Mouse (Mus musculus): Measurements from ENCODE around the gene 1110051M20Rik. TPM values are rescaled to one million over a fixed set of nuclear protein-coding genes. Genes with fewer than 3 reads are reported as not detected.

1110051M20Rik gene
- polyA plus RNA-seq, 1 experiment from 2014 or later = 50.1 TPM

DNA sequence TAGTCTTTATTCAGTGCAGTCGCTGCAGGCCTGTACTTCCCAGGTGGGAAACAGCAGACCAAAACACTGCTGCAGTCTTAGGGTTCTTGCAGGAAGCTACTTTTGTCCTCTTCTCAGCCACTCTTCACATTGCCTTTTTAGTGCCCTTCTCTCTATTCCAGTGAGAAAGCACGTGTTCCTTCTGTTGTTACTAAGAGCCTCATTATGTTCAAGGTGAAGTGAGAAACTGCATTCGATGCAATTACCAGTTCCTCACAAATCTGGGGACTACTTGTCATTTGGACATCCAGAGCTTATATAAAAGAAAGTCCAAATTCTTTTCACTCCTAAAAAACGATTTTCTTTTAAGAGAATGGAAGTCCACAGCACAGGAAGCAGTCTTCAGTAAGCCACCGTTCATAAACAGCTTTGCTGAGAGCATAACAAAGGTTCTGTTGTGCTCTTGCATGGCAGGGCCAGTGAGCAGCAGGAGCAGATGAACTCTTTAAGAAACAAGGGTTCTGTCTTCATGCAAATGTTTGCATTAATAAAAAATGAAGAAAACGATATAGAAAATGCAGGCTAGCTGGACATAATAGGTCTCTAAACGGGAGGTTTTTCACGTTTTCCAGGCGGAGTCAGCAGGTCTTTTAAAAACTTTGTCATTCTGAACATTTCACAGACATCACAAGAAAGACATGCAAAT lies 14.4 kb downstream of the 1110051M20Rik start:
- no peak for DNase-seq (ENCODE audit: low spot score)
- H3K27ac ChIP-seq = 0 out of 2 replicates have a peak overlapping the region, but pooled peaks have one; percentile 30
- WGBS = 45% methylated on average over 9 of the region's 9 CpGs
- peaks cover 23% of the 10 kb centered on the region for H3K4me1 ChIP-seq
- no peaks in the 10 kb centered on the region for H3K9me3 ChIP-seq
- no peak overlapping the region for H3K4me3 ChIP-seq
- H3K27me3 ChIP-seq (ENCODE audit: insufficient read depth, poor library complexity, severe bottlenecking) = no peaks in the 10 kb centered on the region
- H3K36me3 ChIP-seq = no peaks in the 10 kb centered on the region

DNA sequence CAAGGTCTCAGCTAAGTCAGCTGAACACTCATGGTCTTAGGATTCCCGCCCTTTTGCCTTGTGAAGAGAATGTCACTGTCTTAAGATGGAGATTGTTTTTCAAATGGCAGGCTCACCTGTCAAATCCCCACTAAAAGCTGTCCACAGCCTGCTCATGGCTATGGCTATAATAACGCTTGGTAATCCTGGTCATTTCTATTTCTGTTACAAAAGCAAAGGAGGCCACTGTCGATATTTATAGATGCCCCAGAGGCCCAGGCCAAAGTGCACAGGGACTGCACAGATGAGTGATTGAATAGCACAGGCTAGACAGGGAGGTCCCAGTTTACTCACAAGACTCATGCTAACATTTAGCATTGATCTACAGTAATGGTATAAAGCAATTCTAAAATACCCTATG lies 15.4 kb downstream of the 1110051M20Rik start:
- 49% methylated on average over 3 of the region's 3 CpGs for WGBS
- Histone ChIP-seq H3K36me3 (no peaks in the 10 kb centered on the region), H3K4me3 (no peak overlapping the region), H3K9me3 (no peaks in the 10 kb centered on the region), H3K27ac (0 out of 2 replicates have a peak overlapping the region, but pooled peaks have one; percentile 26), H3K27me3 (ENCODE audit: insufficient read depth, poor library complexity, severe bottlenecking) (no peaks in the 10 kb centered on the region), H3K4me1 (peaks cover 23% of the 10 kb centered on the region)
- DNase-seq (ENCODE audit: low spot score) = no peak

DNA sequence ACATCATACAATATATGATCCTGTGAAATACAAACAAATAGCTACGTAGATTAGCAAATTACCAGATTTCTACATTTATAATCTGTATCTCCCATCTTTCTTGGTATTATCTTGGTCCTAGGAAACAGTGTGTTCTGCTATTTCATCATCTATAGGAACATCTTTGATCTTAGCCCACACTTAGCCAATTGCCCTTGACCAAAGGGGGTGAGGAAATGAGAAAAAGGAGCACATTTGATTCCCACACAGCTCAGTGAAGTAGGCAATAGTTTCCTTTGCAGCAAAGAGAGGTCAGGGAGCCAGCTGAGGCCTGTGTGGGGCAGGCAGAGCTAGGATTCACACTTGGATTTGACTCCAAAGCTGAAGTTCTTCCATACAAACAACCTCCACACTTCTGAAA lies 18.2 kb downstream of the 1110051M20Rik start:
- Histone ChIP-seq H3K4me3 (no peak overlapping the region), H3K4me1 (peaks cover 23% of the 10 kb centered on the region), H3K27me3 (ENCODE audit: insufficient read depth, poor library complexity, severe bottlenecking) (no peaks in the 10 kb centered on the region), H3K9me3 (no peaks in the 10 kb centered on the region), H3K27ac (no peak overlapping the region), H3K36me3 (peaks cover 5% of the 10 kb centered on the region)
- 85% methylated on average over 1 of the region's 1 CpGs for WGBS
- DNase-seq (ENCODE audit: low spot score) = no peak

DNA sequence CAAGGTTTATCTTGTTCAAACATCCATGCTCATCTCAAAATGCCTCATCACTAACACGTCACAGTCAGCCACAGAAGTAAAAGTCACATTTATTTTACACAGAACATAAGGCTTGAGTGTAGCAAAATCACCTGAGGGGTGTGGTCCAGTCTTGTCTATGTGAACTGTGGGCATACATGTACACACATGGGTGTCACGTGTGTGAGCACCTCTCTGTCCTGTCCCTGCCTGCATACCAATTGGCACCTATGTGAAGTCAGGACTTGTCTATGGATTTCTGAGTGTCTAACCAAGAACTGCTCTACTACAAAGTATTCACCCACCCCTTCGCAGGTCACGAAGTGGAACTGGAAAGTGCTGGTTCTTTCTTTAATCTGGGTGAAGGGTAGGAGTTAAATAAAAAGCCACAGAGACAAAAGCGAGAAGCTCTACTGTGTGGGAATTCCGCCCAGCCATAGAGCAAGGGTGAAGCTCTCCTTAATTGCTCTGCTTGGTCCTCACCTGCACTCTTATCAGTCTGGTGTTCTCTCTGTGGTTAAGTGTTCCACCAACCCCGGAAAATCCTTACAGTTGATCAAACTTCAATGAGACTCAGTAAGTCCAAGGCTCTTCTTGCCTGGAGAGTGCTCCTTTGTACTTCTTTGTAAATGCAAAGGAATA lies 20.3 kb downstream of the 1110051M20Rik start:
- H3K9me3 ChIP-seq = no peaks in the 10 kb centered on the region
- H3K4me3 ChIP-seq = no peak overlapping the region
- peaks cover 7% of the 10 kb centered on the region for H3K36me3 ChIP-seq
- WGBS = 82% methylated on average over 7 of the region's 7 CpGs
- DNase-seq (ENCODE audit: low spot score) = no peak
- no peaks in the 10 kb centered on the region for H3K27me3 ChIP-seq (ENCODE audit: insufficient read depth, poor library complexity, severe bottlenecking)
- no peak overlapping the region for H3K27ac ChIP-seq
- peaks cover 6% of the 10 kb centered on the region for H3K4me1 ChIP-seq

DNA sequence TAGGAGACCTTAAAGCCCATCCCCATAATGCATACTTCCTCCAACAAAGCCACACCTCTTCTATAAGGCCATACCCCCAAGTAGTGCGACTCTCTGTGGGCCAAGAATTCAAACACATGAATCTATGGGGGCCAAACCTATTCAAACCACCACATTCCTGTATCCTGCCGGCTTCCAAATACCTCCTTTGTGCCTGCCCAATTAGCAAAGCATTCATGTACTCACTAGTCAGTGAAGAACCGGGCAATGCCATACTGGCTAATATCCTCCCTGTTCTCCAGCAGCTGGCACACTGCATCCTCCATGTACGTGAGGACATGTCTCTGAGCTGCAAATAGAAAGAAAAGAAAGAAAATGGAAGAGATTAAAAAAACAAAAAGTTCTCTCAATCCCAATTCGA lies 22.9 kb downstream of the 1110051M20Rik start:
- Histone ChIP-seq H3K9me3 (no peaks in the 10 kb centered on the region), H3K4me1 (peaks cover 7% of the 10 kb centered on the region), H3K4me3 (no peak overlapping the region), H3K36me3 (peaks cover 7% of the 10 kb centered on the region), H3K27me3 (ENCODE audit: insufficient read depth, poor library complexity, severe bottlenecking) (no peaks in the 10 kb centered on the region), H3K27ac (no peak overlapping the region)
- 91% methylated on average over 5 of the region's 5 CpGs for WGBS
- DNase-seq (ENCODE audit: low spot score) = no peak

DNA sequence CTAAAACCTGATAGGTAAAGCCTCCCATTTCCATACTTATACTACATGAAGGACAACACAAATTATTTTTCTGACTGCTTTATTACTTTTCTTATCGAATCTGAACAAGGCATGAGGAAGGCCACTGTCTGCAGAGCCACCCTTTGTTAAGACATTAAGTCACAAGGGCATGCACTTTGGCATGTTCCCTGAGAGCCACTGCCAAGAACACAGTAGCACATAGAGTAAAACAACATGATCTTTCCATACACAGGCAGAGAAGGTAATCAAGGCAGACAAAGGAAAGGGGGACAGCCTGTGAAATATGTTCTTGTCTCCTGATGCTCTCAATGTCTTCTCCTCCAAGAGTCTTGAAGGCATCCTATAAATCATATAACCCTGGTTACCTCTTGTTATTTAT lies 30.7 kb downstream of the 1110051M20Rik start:
- H3K4me3 ChIP-seq = no peak overlapping the region

DNA sequence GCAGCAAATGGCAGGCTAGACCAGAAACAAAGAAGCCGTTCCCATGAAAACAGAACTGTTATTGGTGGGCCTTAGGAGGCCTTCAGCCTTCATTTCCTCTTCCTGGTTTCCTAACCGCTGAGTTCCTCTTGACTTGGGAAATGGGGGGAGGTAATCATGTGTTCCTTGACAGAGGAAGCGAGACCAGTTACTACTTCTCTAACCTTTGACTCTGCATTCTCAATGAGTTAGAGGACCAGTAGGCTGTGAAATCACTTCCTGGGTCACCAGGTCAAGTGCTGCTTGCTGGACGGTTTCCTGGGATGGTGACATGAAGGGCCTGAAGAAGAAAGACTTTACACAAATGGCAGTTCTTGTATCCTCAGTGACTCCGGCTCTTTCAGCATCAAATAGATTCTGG lies 32.1 kb downstream of the 1110051M20Rik start:
- H3K36me3 ChIP-seq = no peaks in the 10 kb centered on the region
- 58% methylated on average over 5 of the region's 5 CpGs for WGBS
- H3K27ac ChIP-seq = peak overlapping the region; percentile 52

More for the DNA sequence above, 30.7 kb downstream of the 1110051M20Rik start:
- Histone ChIP-seq H3K27me3 (ENCODE audit: insufficient read depth, poor library complexity, severe bottlenecking) (no peaks in the 10 kb centered on the region), H3K4me1 (peaks cover 24% of the 10 kb centered on the region), H3K36me3 (no peaks in the 10 kb centered on the region), H3K27ac (no peak overlapping the region), H3K9me3 (no peaks in the 10 kb centered on the region)
- WGBS = 84% methylated on average over 1 of the region's 1 CpGs
- no peak for DNase-seq (ENCODE audit: low spot score)

DNA sequence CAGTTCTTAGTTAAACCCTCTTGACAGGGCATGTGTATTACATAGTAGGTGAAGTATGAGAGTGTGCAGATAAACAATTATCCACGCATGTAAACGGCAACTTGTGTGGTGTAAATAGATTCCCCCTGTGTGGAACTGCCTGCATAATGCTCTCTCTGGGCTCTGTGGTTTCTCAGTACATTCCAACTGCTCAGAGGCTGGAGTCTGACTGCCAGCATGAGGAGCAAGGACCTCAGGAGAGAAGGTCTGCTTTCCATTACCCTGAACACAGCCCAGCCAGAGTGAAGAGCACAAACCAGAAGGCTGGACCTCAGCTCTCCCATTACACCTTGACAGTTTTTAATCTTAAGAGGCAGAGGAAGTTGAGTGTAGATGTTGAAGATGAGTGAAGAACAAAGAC lies 33.0 kb downstream of the 1110051M20Rik start:
- 51% methylated on average over 2 of the region's 2 CpGs for WGBS
- no peak for DNase-seq (ENCODE audit: low spot score)
- no peaks in the 10 kb centered on the region for H3K36me3 ChIP-seq

More for the DNA sequence above, 32.1 kb downstream of the 1110051M20Rik start:
- H3K4me1 ChIP-seq = peaks cover 24% of the 10 kb centered on the region
- no peaks in the 10 kb centered on the region for H3K27me3 ChIP-seq (ENCODE audit: insufficient read depth, poor library complexity, severe bottlenecking)
- no peaks in the 10 kb centered on the region for H3K9me3 ChIP-seq
- no peak overlapping the region for H3K4me3 ChIP-seq
- DNase-seq (ENCODE audit: low spot score) = no peak

DNA sequence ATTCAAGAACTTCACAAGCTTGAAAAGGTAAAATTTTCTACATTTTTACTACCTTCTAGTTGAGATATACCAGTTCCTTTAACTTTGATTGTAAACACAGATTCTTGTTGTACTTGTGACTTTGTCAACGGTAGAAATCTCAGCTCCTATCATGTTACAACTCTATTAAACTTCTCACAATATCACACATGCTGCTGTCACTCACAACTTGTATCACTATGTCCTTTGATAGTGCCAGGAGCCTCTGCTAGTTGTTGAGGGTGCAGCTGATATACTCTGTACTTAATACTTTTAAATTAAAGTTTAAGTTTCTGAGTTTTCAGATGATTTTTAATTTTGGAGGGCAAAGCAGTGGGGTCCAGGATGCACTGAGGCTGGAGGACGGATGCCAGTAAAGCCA lies 36.5 kb downstream of the 1110051M20Rik start:
- Histone ChIP-seq H3K27ac (no peak overlapping the region), H3K9me3 (no peaks in the 10 kb centered on the region), H3K4me3 (no peak overlapping the region), H3K27me3 (ENCODE audit: insufficient read depth, poor library complexity, severe bottlenecking) (no peaks in the 10 kb centered on the region), H3K36me3 (no peaks in the 10 kb centered on the region), H3K4me1 (peaks cover 18% of the 10 kb centered on the region)
- no peak for DNase-seq (ENCODE audit: low spot score)
- 79% methylated on average over 2 of the region's 2 CpGs for whole genome bisulfite sequencing

More for the DNA sequence above, 33.0 kb downstream of the 1110051M20Rik start:
- peak overlapping the region; percentile 52; the same call in 1 of the 2 replicates for H3K27ac ChIP-seq
- no peaks in the 10 kb centered on the region for H3K9me3 ChIP-seq
- H3K27me3 ChIP-seq (ENCODE audit: insufficient read depth, poor library complexity, severe bottlenecking) = no peaks in the 10 kb centered on the region
- H3K4me3 ChIP-seq = no peak overlapping the region
- peaks cover 19% of the 10 kb centered on the region for H3K4me1 ChIP-seq

DNA sequence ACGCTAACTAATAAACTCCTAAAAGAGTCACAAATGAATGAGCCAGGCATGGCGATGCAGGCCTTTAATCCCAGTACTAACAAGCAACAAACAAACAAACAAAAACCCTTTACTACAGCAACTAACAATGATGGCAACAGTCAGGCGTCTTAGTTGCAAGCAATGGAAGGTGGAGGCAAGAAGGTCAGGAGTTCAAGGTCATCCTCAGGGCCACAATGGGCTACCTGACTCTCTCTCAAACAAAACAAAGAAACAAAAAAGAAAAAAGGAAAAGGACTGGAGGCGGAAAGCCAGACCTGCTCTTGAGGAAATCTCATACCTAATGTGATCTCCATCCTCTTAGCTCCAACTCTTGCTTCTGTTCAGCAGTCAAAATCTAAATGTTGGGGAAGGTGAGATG lies 39.4 kb downstream of the 1110051M20Rik start:
- Histone ChIP-seq H3K27me3 (ENCODE audit: insufficient read depth, poor library complexity, severe bottlenecking) (no peaks in the 10 kb centered on the region), H3K4me3 (no peak overlapping the region), H3K4me1 (no peaks in the 10 kb centered on the region), H3K9me3 (no peaks in the 10 kb centered on the region), H3K36me3 (no peaks in the 10 kb centered on the region), H3K27ac (no peak overlapping the region)
- 88% methylated on average over 4 of the region's 4 CpGs for WGBS
- DNase-seq (ENCODE audit: low spot score) = no peak

DNA sequence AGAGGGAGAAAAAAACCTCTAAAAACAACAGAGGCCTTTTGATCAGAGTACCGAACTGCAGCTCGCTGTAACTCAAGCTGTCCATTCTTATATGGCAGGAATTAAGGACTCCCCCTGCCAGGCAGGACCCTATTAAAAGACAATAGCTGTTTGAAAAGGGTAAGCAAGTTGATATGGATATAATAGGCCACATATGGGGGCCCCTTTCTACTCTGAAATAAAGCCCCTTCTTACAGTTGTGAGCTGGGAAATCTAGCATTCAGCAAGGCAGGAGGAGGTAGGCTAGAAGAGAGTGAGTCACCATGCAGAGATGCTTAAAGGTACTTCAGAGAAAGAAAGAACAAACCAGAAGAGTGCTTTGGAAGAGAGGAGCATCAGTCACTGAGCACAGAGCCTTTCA lies 44.8 kb downstream of the 1110051M20Rik start:
- Histone ChIP-seq H3K27ac (no peak overlapping the region), H3K27me3 (ENCODE audit: insufficient read depth, poor library complexity, severe bottlenecking) (no peaks in the 10 kb centered on the region), H3K4me3 (no peak overlapping the region), H3K9me3 (no peaks in the 10 kb centered on the region), H3K36me3 (no peaks in the 10 kb centered on the region), H3K4me1 (peaks cover 14% of the 10 kb centered on the region)
- no peak for DNase-seq (ENCODE audit: low spot score)
- WGBS = 74% methylated on average over 2 of the region's 2 CpGs

DNA sequence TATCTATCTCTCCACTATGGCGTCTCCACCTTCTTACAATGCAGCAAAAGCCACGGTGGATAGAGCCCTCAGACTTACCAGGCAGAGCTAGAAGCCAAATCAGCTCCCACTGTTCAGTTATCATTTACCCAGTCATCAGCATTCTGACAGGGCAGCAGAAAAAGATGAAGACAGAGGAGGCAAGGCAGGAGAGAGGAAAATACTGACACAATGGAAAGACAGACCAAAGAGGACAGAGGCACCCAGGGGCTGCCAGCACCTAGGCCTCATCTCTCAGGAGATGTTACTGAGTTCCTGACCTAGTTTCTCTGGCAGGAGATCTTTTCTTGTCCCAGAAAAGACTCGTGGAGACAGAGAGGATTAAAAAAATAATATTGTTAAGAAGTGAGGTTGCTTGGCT lies 45.3 kb downstream of the 1110051M20Rik start:
- H3K9me3 ChIP-seq = no peaks in the 10 kb centered on the region
- no peak overlapping the region for H3K27ac ChIP-seq
- no peak for DNase-seq (ENCODE audit: low spot score)
- WGBS = 30% methylated on average over 3 of the region's 3 CpGs
- no peak overlapping the region for H3K4me3 ChIP-seq
- no peaks in the 10 kb centered on the region for H3K27me3 ChIP-seq (ENCODE audit: insufficient read depth, poor library complexity, severe bottlenecking)
- H3K4me1 ChIP-seq = peaks cover 19% of the 10 kb centered on the region
- no peaks in the 10 kb centered on the region for H3K36me3 ChIP-seq

DNA sequence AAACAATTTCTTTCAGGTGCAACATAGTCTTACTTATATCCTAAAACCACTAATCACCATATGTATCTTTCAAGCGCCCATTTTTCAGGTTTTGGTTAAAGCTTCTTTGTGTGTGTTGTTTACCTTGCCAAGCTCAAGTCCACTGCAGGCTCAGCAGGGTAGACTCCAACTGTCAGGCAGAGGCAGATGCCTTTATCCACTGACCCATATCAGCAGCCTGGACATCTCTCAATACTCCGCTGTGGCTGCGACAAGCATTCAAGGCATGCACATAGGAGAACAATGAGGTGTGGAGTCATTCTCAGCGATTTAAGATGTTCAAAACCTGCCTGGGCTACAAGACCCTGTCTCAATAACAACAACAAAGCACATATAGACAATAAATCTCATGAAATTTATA lies 50.4 kb downstream of the 1110051M20Rik start:
- H3K4me1 ChIP-seq = peaks cover 46% of the 10 kb centered on the region
- H3K36me3 ChIP-seq = no peaks in the 10 kb centered on the region
- no peaks in the 10 kb centered on the region for H3K9me3 ChIP-seq
- H3K4me3 ChIP-seq = no peak overlapping the region
- H3K27ac ChIP-seq = no peak overlapping the region
- H3K27me3 ChIP-seq (ENCODE audit: insufficient read depth, poor library complexity, severe bottlenecking) = no peaks in the 10 kb centered on the region
- DNase-seq (ENCODE audit: low spot score) = no peak
- WGBS = 39% methylated on average over 4 of the region's 4 CpGs

All from heart, embryonic 10.5 days (tissue).